Mouse (Mus musculus): ENCODE measurements at regions not wholly inside any gene's neighbourhood (a gene's known extent, or its start where the extent isn't known, plus 50 kb on each side); places are given as distances from the start of the nearest gene placed in this dataset.

- Histone ChIP-seq H3K4me2 (ENCODE audit: low read depth, low read length) (no peak overlapping the region), H3K9me3 (replicated peaks; ENCODE audit: control insufficient read depth, low read length) (no peaks in the 10 kb centered on the region), H3K9ac (ENCODE audit: low read length) (no peak overlapping the region), H3K27ac (ENCODE audit: low read length) (no peak overlapping the region), H3K4me3 (replicated peaks; ENCODE audit: low read length) (no peak overlapping the region), H3K4me1 (ENCODE audit: control insufficient read depth, insufficient read depth, low read length) (no peaks in the 10 kb centered on the region), H3K36me3 (ENCODE audit: control insufficient read depth, insufficient read depth, low read length) (no peaks in the 10 kb centered on the region), H3K27me3 (ENCODE audit: control insufficient read depth, insufficient read depth, low read length) (no peaks in the 10 kb centered on the region)
- ATAC-seq (ENCODE audit: insufficient read depth, low FRiP score), result no peak
- 71% methylated on average over 5 of the region's 5 CpGs for WGBS
Observed at GRCm38 (mm10) chr8:96174996-96175395, 286.6 kb upstream of the Got2 start.

DNA sequence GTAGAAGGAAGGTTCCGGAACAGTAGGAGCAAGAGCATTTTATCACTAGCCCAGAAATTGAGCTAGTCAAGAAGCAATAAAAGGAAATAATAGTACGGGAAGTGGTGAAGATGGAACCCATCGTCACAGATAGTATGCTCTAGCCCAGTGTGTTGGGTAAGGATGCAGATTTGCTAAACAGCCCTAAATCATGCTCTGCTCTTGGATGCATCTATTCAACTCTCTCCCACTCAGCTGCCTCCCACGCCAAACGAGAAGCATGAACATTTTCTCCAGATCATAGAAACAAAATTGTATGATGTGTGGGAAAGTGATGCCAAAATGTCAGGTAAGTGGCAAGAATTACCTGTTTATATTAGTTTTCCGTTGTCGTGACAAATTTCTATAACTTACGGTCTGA is 276.6 kb upstream of the Got2 start:
- Histone ChIP-seq H3K9ac (ENCODE audit: low read length) (no peak overlapping the region), H3K27ac (ENCODE audit: low read length) (no peak overlapping the region), H3K4me2 (ENCODE audit: low read depth, low read length) (no peak overlapping the region), H3K4me3 (replicated peaks; ENCODE audit: low read length) (no peak overlapping the region), H3K4me1 (ENCODE audit: control insufficient read depth, insufficient read depth, low read length) (no peaks in the 10 kb centered on the region), H3K36me3 (ENCODE audit: control insufficient read depth, insufficient read depth, low read length) (no peaks in the 10 kb centered on the region), H3K27me3 (ENCODE audit: control insufficient read depth, insufficient read depth, low read length) (no peaks in the 10 kb centered on the region), H3K9me3 (replicated peaks; ENCODE audit: control insufficient read depth, low read length) (no peaks in the 10 kb centered on the region)
- ATAC-seq (ENCODE audit: insufficient read depth, low FRiP score), result no peak
- WGBS, result 93% methylated on average over 8 of the region's 8 CpGs

DNA sequence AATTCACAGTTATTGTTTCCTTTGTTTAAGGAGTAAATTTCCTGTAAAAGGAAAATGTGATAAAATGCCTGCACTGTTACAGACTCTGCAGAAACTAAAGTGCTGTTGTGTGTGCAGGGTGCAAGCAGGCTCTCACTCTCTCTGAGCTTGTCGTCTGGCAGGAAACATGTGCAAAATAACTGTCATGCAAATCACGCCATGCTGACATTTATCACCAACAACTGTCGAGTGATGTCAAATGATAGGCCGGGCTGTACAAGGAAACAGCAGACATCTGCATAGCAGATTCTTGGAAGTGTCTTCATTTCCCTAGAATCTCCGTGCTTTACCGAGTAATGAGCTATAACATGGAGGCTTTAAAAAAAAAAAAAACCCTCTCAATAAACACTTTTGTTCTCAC is 271.6 kb upstream of the Got2 start:
- WGBS, result 29% methylated on average over 6 of the region's 6 CpGs
- no peak for ATAC-seq (ENCODE audit: insufficient read depth, low FRiP score)
- H3K4me1 ChIP-seq (ENCODE audit: control insufficient read depth, insufficient read depth, low read length), result no peaks in the 10 kb centered on the region

DNA sequence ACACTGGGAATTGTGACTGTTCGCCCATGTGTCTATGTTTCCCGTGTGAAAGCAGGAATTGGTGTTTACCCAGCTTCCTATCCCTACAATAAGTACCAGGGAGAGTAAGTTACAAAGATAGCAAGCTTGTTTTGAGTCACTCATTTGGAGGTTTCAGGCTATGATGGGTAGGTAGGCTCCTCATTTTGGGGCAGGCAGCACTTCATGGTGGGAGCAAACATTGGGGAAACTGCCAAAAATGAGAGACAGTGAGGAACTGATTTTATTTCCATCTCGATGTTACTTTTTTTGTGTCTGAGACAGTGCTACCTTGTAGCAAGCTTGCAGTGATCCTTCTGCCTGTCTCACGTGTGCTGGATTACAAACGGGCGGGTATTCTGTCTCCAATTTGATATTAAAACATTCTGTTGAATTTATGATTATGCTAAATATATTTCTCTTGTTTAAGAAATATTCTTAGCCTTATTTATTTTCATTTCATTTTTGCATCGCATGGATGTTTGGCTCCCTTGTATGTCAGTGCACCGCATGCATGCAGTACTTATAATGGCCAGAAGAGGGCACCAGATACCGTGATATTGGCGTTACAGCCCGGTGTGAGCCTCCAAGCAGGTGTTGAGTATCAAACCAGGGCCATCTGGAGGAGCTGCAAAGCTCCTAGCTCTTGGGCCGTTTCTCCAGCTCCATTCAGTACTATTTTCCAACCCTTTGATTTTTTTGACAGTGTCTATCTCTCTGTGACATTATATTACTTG is 264.3 kb upstream of the Got2 start:
- no peak for ATAC-seq (ENCODE audit: insufficient read depth, low FRiP score)
- Histone ChIP-seq H3K4me3 (replicated peaks; ENCODE audit: low read length) (no peak overlapping the region), H3K27ac (ENCODE audit: low read length) (no peak overlapping the region), H3K9ac (ENCODE audit: low read length) (no peak overlapping the region), H3K4me2 (ENCODE audit: low read depth, low read length) (no peak overlapping the region), H3K9me3 (replicated peaks; ENCODE audit: control insufficient read depth, low read length) (no peaks in the 10 kb centered on the region), H3K4me1 (ENCODE audit: control insufficient read depth, insufficient read depth, low read length) (no peaks in the 10 kb centered on the region), H3K36me3 (ENCODE audit: control insufficient read depth, insufficient read depth, low read length) (no peaks in the 10 kb centered on the region), H3K27me3 (ENCODE audit: control insufficient read depth, insufficient read depth, low read length) (no peaks in the 10 kb centered on the region)
- WGBS, result 36% methylated on average over 12 of the region's 12 CpGs

More for the DNA sequence above, 271.6 kb upstream of the Got2 start:
- Histone ChIP-seq H3K36me3 (ENCODE audit: control insufficient read depth, insufficient read depth, low read length) (no peaks in the 10 kb centered on the region), H3K9ac (ENCODE audit: low read length) (no peak overlapping the region), H3K9me3 (replicated peaks; ENCODE audit: control insufficient read depth, low read length) (no peaks in the 10 kb centered on the region), H3K4me2 (ENCODE audit: low read depth, low read length) (no peak overlapping the region), H3K27ac (ENCODE audit: low read length) (no peak overlapping the region), H3K4me3 (replicated peaks; ENCODE audit: low read length) (no peak overlapping the region), H3K27me3 (ENCODE audit: control insufficient read depth, insufficient read depth, low read length) (no peaks in the 10 kb centered on the region)

DNA sequence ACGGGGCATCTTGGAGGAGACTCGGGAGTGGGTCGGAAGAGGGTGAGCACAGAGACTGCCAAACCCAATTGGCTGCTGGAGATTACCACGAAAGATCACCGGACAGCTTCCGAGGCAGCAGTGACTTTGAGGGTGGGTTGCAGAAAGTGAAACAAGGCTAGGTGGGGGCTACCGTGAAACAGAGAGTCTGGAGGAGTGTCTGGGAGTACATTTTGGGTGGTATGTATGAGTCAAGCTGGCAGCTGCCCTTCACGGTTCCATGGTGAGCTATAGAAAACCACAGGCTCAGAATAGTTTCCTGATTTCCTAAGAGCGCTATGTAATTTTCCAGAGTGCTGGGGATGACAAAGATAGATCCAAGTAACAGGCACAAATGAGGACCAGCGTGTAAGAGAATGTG is 263.7 kb upstream of the Got2 start:
- no peak overlapping the region for H3K4me2 ChIP-seq (ENCODE audit: low read depth, low read length)
- no peak overlapping the region for H3K9ac ChIP-seq (ENCODE audit: low read length)
- H3K27ac ChIP-seq (ENCODE audit: low read length), result no peak overlapping the region
- no peaks in the 10 kb centered on the region for H3K4me1 ChIP-seq (ENCODE audit: control insufficient read depth, insufficient read depth, low read length)
- H3K4me3 ChIP-seq (replicated peaks; ENCODE audit: low read length), result no peak overlapping the region
- WGBS, result 75% methylated on average over 10 of the region's 10 CpGs
- no peaks in the 10 kb centered on the region for H3K9me3 ChIP-seq (replicated peaks; ENCODE audit: control insufficient read depth, low read length)
- no peaks in the 10 kb centered on the region for H3K27me3 ChIP-seq (ENCODE audit: control insufficient read depth, insufficient read depth, low read length)
- H3K36me3 ChIP-seq (ENCODE audit: control insufficient read depth, insufficient read depth, low read length), result no peaks in the 10 kb centered on the region
- no peak for ATAC-seq (ENCODE audit: insufficient read depth, low FRiP score)

- H3K9ac ChIP-seq (ENCODE audit: low read length), result no peak overlapping the region
- H3K27ac ChIP-seq (ENCODE audit: low read length), result no peak overlapping the region
- no peaks in the 10 kb centered on the region for H3K27me3 ChIP-seq (ENCODE audit: control insufficient read depth, insufficient read depth, low read length)
- ATAC-seq (ENCODE audit: insufficient read depth, low FRiP score), result no peak
- no peaks in the 10 kb centered on the region for H3K36me3 ChIP-seq (ENCODE audit: control insufficient read depth, insufficient read depth, low read length)
- no peak overlapping the region for H3K4me2 ChIP-seq (ENCODE audit: low read depth, low read length)
- no peak overlapping the region for H3K4me3 ChIP-seq (replicated peaks; ENCODE audit: low read length)
- no peaks in the 10 kb centered on the region for H3K9me3 ChIP-seq (replicated peaks; ENCODE audit: control insufficient read depth, low read length)
- no peaks in the 10 kb centered on the region for H3K4me1 ChIP-seq (ENCODE audit: control insufficient read depth, insufficient read depth, low read length)
- WGBS, result 71% methylated on average over 16 of the region's 16 CpGs
Observed at GRCm38 (mm10) chr8:96151065-96151472, 262.7 kb upstream of the Got2 start.

GRCm38 (mm10) chr8:96132183-96132582 is 243.8 kb upstream of the Got2 start:
- no peaks in the 10 kb centered on the region for H3K4me1 ChIP-seq (ENCODE audit: control insufficient read depth, insufficient read depth, low read length)
- H3K4me2 ChIP-seq (ENCODE audit: low read depth, low read length), result no peak overlapping the region
- H3K9me3 ChIP-seq (replicated peaks; ENCODE audit: control insufficient read depth, low read length), result no peaks in the 10 kb centered on the region
- H3K4me3 ChIP-seq (replicated peaks; ENCODE audit: low read length), result no peak overlapping the region
- no peak overlapping the region for H3K9ac ChIP-seq (ENCODE audit: low read length)
- no peak overlapping the region for H3K27ac ChIP-seq (ENCODE audit: low read length)
- H3K27me3 ChIP-seq (ENCODE audit: control insufficient read depth, insufficient read depth, low read length), result no peaks in the 10 kb centered on the region
- WGBS, result 41% methylated on average over 5 of the region's 5 CpGs
- ATAC-seq (ENCODE audit: insufficient read depth, low FRiP score), result no peak
- no peaks in the 10 kb centered on the region for H3K36me3 ChIP-seq (ENCODE audit: control insufficient read depth, insufficient read depth, low read length)

GRCm38 (mm10) chr8:96128329-96128728 is 240.0 kb upstream of the Got2 start:
- WGBS, result 79% methylated on average over 2 of the region's 2 CpGs
- H3K36me3 ChIP-seq (ENCODE audit: control insufficient read depth, insufficient read depth, low read length), result no peaks in the 10 kb centered on the region
- no peak for ATAC-seq (ENCODE audit: insufficient read depth, low FRiP score)
- H3K27ac ChIP-seq (ENCODE audit: low read length), result no peak overlapping the region
- no peak overlapping the region for H3K4me3 ChIP-seq (replicated peaks; ENCODE audit: low read length)
- no peaks in the 10 kb centered on the region for H3K9me3 ChIP-seq (replicated peaks; ENCODE audit: control insufficient read depth, low read length)
- no peak overlapping the region for H3K9ac ChIP-seq (ENCODE audit: low read length)
- no peak overlapping the region for H3K4me2 ChIP-seq (ENCODE audit: low read depth, low read length)
- no peaks in the 10 kb centered on the region for H3K27me3 ChIP-seq (ENCODE audit: control insufficient read depth, insufficient read depth, low read length)
- no peaks in the 10 kb centered on the region for H3K4me1 ChIP-seq (ENCODE audit: control insufficient read depth, insufficient read depth, low read length)

GRCm38 (mm10) chr8:96100817-96101216 is 212.5 kb upstream of the Got2 start:
- Histone ChIP-seq H3K27ac (ENCODE audit: low read length) (no peak overlapping the region), H3K9me3 (replicated peaks; ENCODE audit: control insufficient read depth, low read length) (no peaks in the 10 kb centered on the region), H3K27me3 (ENCODE audit: control insufficient read depth, insufficient read depth, low read length) (no peaks in the 10 kb centered on the region), H3K36me3 (ENCODE audit: control insufficient read depth, insufficient read depth, low read length) (no peaks in the 10 kb centered on the region), H3K9ac (ENCODE audit: low read length) (no peak overlapping the region), H3K4me2 (ENCODE audit: low read depth, low read length) (no peak overlapping the region), H3K4me1 (ENCODE audit: control insufficient read depth, insufficient read depth, low read length) (no peaks in the 10 kb centered on the region), H3K4me3 (replicated peaks; ENCODE audit: low read length) (no peak overlapping the region)
- WGBS, result 85% methylated on average over 5 of the region's 5 CpGs
- ATAC-seq (ENCODE audit: insufficient read depth, low FRiP score), result no peak

Measured in stomach, embryonic 16.5 days (tissue).